Mouse (Mus musculus) heart, adult 8-10 months (tissue): Measurements from ENCODE around the gene Tmem120b. TPM values are rescaled to one million over a fixed set of nuclear protein-coding genes. Genes with fewer than 3 reads are reported as not detected.
A peak's percentile ranks its signal among the peaks of the same experiment; 100 is the strongest.

Experiments used
- DNase-seq: peaks from one replicate; pipeline ENCODE4 v3.0.0; 2022; ENCODE audit warnings: low spot score
- total RNA-seq, 4 experiments: library from RNA; stranded (reverse); gene quantifications; 2 replicates each; pipeline ENCODE4 v1.2.4; 2022

Tmem120b gene
- total RNA-seq, 4 experiments from 2014 or later, result 7.7 to 10.7 (median 8.4) TPM

- DNase-seq, result no peak
These were observed 22.5 kb downstream of the Tmem120b start for GRCm38 (mm10) chr5:123090560-123091306.

- no peak for DNase-seq
These were observed 24.9 kb downstream of the Tmem120b start for GRCm38 (mm10) chr5:123093077-123093633.

- DNase-seq, result no peak
These were observed 26.2 kb downstream of the Tmem120b start for GRCm38 (mm10) chr5:123094238-123094991.

GRCm38 (mm10) chr5:123096299-123096698, 28.1 kb downstream of the Tmem120b start:
- no peak for DNase-seq

GRCm38 (mm10) chr5:123098487-123098886, 30.3 kb downstream of the Tmem120b start:
- DNase-seq, result no peak

GRCm38 (mm10) chr5:123102376-123102775, 34.2 kb downstream of the Tmem120b start:
- DNase-seq, result no peak

GRCm38 (mm10) chr5:123103556-123103955, 35.3 kb downstream of the Tmem120b start:
- DNase-seq, result no peak

GRCm38 (mm10) chr5:123104769-123105168, 36.6 kb downstream of the Tmem120b start:
- DNase-seq, result peak; percentile 24

- DNase-seq, result no peak
These were observed 41.4 kb downstream of the Tmem120b start for GRCm38 (mm10) chr5:123109452-123110203.

- no peak for DNase-seq
These were observed 42.1 kb downstream of the Tmem120b start for GRCm38 (mm10) chr5:123110296-123110721.

- no peak for DNase-seq
These were observed 45.9 kb downstream of the Tmem120b start for GRCm38 (mm10) chr5:123114109-123114508.

GRCm38 (mm10) chr5:123114924-123115323, 46.7 kb downstream of the Tmem120b start:
- no peak for DNase-seq

GRCm38 (mm10) chr5:123116080-123116479, 47.9 kb downstream of the Tmem120b start:
- no peak for DNase-seq

GRCm38 (mm10) chr5:123117257-123117656, 49.0 kb downstream of the Tmem120b start:
- DNase-seq, result peak; percentile 65

GRCm38 (mm10) chr5:123117773-123118172, 49.6 kb downstream of the Tmem120b start:
- no peak for DNase-seq

GRCm38 (mm10) chr5:123118826-123119225, 50.6 kb downstream of the Tmem120b start:
- no peak for DNase-seq

- no peak for DNase-seq
These were observed 52.5 kb downstream of the Tmem120b start for GRCm38 (mm10) chr5:123120624-123121215.

GRCm38 (mm10) chr5:123122181-123122580, 54.0 kb downstream of the Tmem120b start:
- no peak for DNase-seq

- no peak for DNase-seq
These were observed 56.9 kb downstream of the Tmem120b start for GRCm38 (mm10) chr5:123125105-123125504.

GRCm38 (mm10) chr5:123125638-123126406, 57.6 kb downstream of the Tmem120b start:
- DNase-seq, result peak; percentile 35

GRCm38 (mm10) chr5:123127031-123127430, 58.8 kb downstream of the Tmem120b start:
- DNase-seq, result no peak
